Mouse (Mus musculus) limb, embryonic 11.5 days (tissue): ENCODE data around the gene Islr. TPM values are rescaled to one million over a fixed set of nuclear protein-coding genes. Genes with fewer than 3 reads are reported as not detected.
A peak's percentile ranks its signal among the peaks of the same experiment; 100 is the strongest.
"Not testable (repeated sequence)": the region's sequence is repeated elsewhere in the genome, so short reads cannot be mapped to it uniquely, and the experiment has no call there.

Source experiments
- ATAC-seq: fragments of 200-750 bp; cut with Nextera tagmentation; 2 replicates; pipeline ENCODE4 v1.8.0; 2017; ENCODE audit warnings: low read depth; ENCODE audit not compliant: insufficient number of reproducible peaks, low FRiP score, low TSS enrichment
- DNase-seq: peaks from one replicate; pipeline ENCODE4 v3.0.0-alpha.2; 2015; ENCODE audit warnings: low spot score
- H3K27ac ChIP-seq: fragments of 300-500 bp; sonication (generic); replicated peaks from 2 replicates; pipeline ENCODE4 v1.5.1; 2014; ENCODE audit warnings: low read depth, mild to moderate bottlenecking, low read length
- H3K27me3 ChIP-seq: fragments of 300-500 bp; sonication (generic); 2 replicates; pipeline ENCODE4 v1.6.1; 2014; ENCODE audit warnings: mild to moderate bottlenecking, low read length, mixed read lengths; ENCODE audit not compliant: control insufficient read depth, insufficient read depth
- H3K36me3 ChIP-seq: fragments of 300-500 bp; sonication (generic); 2 replicates; pipeline ENCODE4 v1.6.1; 2014; ENCODE audit warnings: mild to moderate bottlenecking, low read length, moderate library complexity, mixed read lengths; ENCODE audit not compliant: control insufficient read depth, insufficient read depth
- H3K4me1 ChIP-seq: fragments of 300-500 bp; sonication (generic); 2 replicates; pipeline ENCODE4 v1.6.1; 2014; ENCODE audit warnings: low read length, mixed read lengths; ENCODE audit not compliant: control insufficient read depth, insufficient read depth
- H3K4me2 ChIP-seq: fragments of 300-500 bp; sonication (generic); 2 replicates; pipeline ENCODE4 v1.6.1; 2014; ENCODE audit warnings: low read depth, mild to moderate bottlenecking, moderate library complexity; ENCODE audit not compliant: severe bottlenecking
- H3K4me3 ChIP-seq: fragments of 300-500 bp; sonication (generic); 2 replicates; pipeline ENCODE4 v1.5.1; 2014; ENCODE audit warnings: low read depth, low read length
- H3K9ac ChIP-seq: fragments of 300-500 bp; sonication (generic); 2 replicates; pipeline ENCODE4 v1.6.1; 2014; ENCODE audit warnings: mild to moderate bottlenecking, low read length
- H3K9me3 ChIP-seq: fragments of 300-500 bp; sonication (generic); 2 replicates; pipeline ENCODE4 v1.6.1; 2016; ENCODE audit warnings: low read length; ENCODE audit not compliant: control insufficient read depth
- whole genome bisulfite sequencing: fragments of 180-500 bp; shearing (Covaris S2); extraction: QIAGEN DNeasy Blood & Tissue Kit; methylation state at CpG from one replicate; pipeline ENCODE4 v1.1.7; 2014; 5-methylcytosine and 5-hydroxymethylcytosine counted together
- polyA plus RNA-seq: library from polyadenylated mRNA; unstranded; fragments of >200 nt; fragmentation: Nextera tagmentation; extraction: Ambion mirVana; gene quantifications from 2 replicates; pipeline ENCODE4 v1.2.1, GENCODE M21; 2014

Gene Islr
- polyA plus RNA-seq: 30.8 and 37.6 TPM in 2 replicates

DNA sequence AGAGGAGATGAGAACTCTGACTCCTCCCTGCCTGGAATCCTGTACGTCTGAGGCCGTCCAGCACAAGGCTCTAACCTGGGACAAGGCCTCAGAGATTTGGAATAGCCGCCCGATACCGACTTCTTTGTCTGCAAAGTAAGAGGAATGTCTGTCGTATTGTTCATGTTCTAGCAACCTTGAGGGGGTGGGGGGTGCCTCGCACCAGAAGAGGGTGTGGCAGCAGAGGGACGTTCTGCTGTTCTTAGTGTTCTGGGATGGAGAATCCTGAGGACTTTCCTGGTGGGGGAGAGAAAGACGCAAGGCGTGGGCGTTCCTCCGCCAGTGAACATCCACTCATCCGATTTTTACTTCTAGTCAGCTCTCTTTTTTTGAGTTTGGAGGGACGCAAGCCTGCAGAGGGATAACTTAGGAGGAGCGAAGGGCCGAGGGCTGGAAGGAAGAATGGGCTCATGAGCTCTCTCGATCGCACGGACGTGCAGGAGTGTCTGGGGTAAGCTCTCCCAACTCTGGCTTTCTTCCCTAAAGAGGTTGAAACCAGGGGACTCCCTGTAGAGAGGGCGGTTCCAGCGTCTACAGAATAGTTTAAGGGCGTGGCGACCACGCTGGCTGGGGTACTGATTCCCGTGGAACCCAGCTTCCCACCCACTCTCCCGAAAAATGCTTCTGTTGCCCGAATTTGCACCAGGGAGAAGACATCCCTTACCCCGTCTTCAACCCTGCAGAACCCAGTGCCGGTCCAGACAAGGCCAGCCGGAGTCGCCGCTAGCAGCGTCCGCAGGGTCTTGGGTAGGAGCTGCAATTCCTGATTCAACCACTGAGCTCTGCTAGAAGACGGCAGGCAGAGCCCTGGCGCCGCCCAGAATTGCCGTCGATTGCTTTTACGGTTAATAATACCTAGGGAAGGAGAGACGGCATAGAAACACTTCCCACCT, at the start of gene Islr, which contains the start of gene Islr2:
Islr (minus strand) TSS at position 791 of the 932 bp plus-strand sequence.
Islr2 (minus strand) TSS at position 804 of the 932 bp plus-strand sequence.
- WGBS: 2% methylated on average over 42 of the region's 42 CpGs
- Histone ChIP-seq H3K27me3 (peaks cover 54% of the 10 kb centered on the region), H3K4me3 (peak within 1 kb of the TSS; percentile 10; the same call in 1 of the 2 replicates), H3K4me2 (peak within 1 kb of the TSS; percentile 45; the same call in 1 of the 2 replicates), H3K9me3 (no peaks in the 10 kb centered on the region), H3K4me1 (peaks cover 19% of the 10 kb centered on the region), H3K9ac (no peak within 1 kb of the TSS), H3K27ac (no peak within 1 kb of the TSS), H3K36me3 (no peaks in the 10 kb centered on the region)
- peak; percentile 82 for DNase-seq
- ATAC-seq: peak; percentile 31; the same call in 1 of the 2 replicates

DNA sequence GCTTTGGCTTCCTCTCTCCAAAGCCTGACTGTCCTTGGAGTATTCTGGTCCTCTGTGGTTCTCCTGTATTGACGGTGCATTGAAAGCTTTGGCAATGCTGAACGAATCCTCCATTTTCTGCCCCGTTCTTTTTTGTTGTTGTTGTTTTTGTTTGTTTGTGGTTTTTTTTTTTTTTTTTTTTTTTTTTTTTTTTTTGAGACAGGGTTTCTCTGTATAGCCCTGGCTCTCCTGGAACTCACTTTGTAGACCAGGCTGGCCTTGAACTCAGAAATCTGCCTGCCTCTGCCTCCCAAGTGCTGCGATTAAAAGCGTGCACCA, 49.7 kb upstream of the Islr start:
- WGBS: 74% methylated on average over 5 of the region's 5 CpGs

DNA sequence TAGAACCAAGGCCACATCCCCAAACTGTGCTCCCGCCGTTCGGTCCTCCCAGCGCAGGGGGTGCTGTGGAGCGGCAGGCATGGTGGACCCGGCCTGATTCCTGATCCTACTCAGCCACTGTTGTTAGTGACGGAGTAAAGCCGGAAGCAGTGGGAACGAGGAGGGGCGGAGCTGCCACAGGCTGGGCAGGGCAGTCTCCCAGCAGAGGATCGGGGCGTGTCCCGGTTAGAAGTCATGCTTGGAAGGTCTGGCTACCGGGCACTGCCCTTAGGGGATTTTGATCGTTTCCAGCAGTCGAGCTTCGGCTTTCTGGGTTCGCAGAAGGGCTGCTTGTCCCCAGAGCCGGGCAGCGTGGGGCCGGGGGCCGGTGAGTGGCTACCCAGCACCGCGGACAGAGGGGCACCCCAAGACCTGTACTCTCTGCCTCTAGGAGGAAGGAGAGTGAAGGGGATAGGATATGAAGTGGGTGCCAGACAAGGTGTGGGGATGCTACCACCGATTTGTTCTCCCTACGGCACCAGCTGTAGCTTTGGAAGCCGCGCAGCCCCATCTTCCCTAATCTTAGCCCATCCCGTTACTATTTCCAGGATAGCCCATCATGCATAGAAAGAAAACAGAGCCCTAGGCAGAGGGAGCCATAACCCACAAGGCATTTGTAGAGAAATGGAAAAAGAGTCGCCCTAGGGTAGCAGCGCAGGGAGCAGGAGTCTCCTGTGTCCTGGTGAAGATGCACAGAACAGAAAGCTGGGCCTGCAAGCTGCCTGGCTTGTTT, 49.1 kb upstream of the Islr start, which contains the start of gene Stoml1:
Stoml1 (plus strand) TSS at position 132 of the 772 bp plus-strand sequence.
- WGBS: under 1% methylated on average over 31 of the region's 31 CpGs
- Histone ChIP-seq H3K9ac (peak within 1 kb of the TSS; percentile 67), H3K4me1 (peaks cover 14% of the 10 kb centered on the region), H3K4me3 (peak within 1 kb of the TSS; percentile 71), H3K27ac (no peak within 1 kb of the TSS), H3K36me3 (peaks cover 2% of the 10 kb centered on the region; the same call in 1 of the 2 replicates), H3K27me3 (no peaks in the 10 kb centered on the region), H3K4me2 (peak within 1 kb of the TSS; percentile 90), H3K9me3 (no peaks in the 10 kb centered on the region)
- peak; percentile 99 for DNase-seq
- ATAC-seq: peak; percentile 93

More for the DNA sequence above, 49.7 kb upstream of the Islr start:
- H3K9me3 ChIP-seq, DNase-seq, H3K36me3 ChIP-seq, H3K27ac ChIP-seq, ATAC-seq, H3K4me1 ChIP-seq, H3K27me3 ChIP-seq: not testable (repeated sequence)
- Histone ChIP-seq H3K4me2 (peak overlapping the region; percentile 90), H3K9ac (peak overlapping the region; percentile 67), H3K4me3 (peak overlapping the region; percentile 71)

DNA sequence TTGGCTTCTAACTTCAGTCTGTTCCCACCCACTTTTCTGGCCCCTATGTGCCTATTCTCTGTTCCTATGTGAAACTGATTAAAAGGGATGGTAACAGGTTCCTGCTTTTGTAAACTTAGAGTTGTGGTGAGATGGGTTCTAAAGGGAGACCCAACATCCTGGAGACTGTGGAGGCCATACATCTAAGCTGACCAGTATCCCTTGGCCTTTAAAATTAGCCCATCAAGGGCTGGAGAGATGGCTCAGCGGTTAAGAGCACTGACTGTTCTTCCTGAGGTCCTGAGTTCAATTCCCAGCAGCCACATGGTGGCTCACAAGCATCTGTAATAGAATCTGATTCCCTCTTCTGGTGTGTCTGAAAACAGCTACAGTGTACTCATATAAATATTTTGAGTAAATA, 46.6 kb upstream of the Islr start:
- H3K27me3 ChIP-seq, DNase-seq, H3K4me3 ChIP-seq, H3K9ac ChIP-seq, ATAC-seq, H3K36me3 ChIP-seq, H3K27ac ChIP-seq, H3K9me3 ChIP-seq, H3K4me2 ChIP-seq: not testable (repeated sequence)
- peaks cover 20% of the 10 kb centered on the region for H3K4me1 ChIP-seq
- 91% methylated on average over 1 of the region's 1 CpGs for WGBS

DNA sequence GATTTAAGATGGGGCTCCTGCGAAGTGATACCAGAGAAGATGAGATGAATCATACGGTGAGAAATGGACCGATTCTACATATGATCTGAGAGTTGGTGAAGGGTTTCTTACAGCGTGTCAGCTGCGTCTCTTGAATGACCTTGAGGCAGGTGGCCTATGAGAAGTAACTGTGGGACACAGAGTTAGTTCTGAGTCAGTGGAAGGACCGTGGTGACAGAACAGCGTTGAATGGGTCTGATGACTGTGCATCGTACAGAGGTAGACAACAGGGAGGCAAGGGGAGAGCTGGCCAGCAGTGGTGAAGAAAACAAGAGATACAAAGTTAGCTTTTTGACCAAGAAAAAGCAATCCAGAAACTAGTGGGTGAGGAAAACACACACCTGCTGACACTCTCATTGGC, 46.2 kb upstream of the Islr start:
- no peaks in the 10 kb centered on the region for H3K27me3 ChIP-seq
- no peaks in the 10 kb centered on the region for H3K9me3 ChIP-seq
- no peaks in the 10 kb centered on the region for H3K36me3 ChIP-seq
- no peak overlapping the region for H3K4me3 ChIP-seq
- peak overlapping the region; percentile 64 for H3K4me2 ChIP-seq
- ATAC-seq: no peak
- DNase-seq: no peak
- WGBS: 77% methylated on average over 8 of the region's 8 CpGs
- H3K9ac ChIP-seq: peak overlapping the region; percentile 74
- H3K27ac ChIP-seq: no peak overlapping the region; the same call in 1 of the 2 replicates
- H3K4me1 ChIP-seq: peaks cover 20% of the 10 kb centered on the region

DNA sequence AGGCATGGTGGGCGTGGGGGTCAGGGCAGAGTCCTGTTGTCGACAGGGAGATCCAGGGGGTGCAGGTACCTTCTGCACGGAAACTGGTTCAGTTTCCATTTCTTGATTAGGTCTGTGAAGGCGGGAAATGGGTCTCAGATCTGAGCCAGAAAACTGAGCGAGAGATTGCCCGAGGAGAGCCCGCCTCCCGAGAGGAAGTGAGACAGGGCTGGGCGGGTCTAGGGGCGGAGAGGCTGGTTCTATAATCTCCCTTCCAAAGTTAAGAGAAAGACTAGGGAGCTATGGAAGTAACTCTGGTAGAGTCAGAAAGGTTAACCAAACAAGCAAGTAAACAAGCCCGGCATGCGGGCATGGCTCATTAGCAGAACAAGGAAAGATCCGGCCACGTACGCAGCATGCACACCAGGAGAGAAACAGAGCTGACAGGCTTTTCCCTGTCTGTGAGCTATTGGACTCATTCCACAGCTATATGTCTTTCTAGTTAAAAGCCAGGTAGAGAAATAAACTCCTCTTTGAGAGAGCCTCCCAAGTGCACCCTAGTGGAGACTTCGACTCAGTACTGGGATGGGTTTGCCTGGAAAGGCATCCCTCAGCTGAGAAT, 45.6 kb upstream of the Islr start, which contains the start of gene Pml:
Pml (minus strand) TSS at position 195 of the 601 bp plus-strand sequence.
- H3K4me1 ChIP-seq: peaks cover 20% of the 10 kb centered on the region
- ATAC-seq: no peak

DNA sequence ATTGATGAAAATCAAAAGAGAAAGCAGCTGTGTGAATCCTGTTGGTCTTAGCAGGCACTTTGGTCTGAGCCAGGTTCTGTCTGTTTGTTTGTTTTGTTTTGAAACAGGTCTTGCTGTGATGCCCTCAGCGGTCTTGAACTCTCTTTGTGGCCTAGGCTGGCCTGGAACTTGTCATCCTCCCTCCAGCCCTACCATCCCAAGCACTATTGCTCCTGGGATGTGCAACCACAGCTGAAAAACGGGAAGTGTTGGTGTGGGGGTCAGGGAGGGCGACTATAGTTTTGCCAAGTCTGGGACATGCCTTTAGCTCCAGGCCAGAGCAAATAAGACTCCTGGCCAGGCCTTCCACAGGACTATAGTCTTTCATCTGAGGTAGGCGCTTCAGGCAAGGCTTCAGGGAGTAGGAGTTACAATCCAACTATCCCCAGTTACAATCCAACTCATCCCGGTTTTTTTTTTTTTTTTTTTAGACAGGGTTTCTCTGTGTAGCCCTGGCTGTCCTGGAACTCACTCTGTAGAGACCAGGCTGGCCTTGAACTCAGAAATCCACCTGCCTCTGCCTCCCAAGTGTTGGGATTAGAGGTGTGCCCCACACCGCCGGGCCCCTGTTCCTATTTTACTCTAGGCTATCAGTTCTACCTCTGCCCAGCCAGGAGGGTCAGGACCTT, 44.8 kb upstream of the Islr start:
- WGBS: 44% methylated on average over 7 of the region's 7 CpGs

More for the DNA sequence above, 45.6 kb upstream of the Islr start, which contains the start of gene Pml:
- no peaks in the 10 kb centered on the region for H3K9me3 ChIP-seq
- 2% methylated on average over 16 of the region's 16 CpGs for WGBS
- H3K4me3 ChIP-seq: peak within 1 kb of the TSS; percentile 52
- no peaks in the 10 kb centered on the region for H3K27me3 ChIP-seq
- H3K36me3 ChIP-seq: no peaks in the 10 kb centered on the region
- peak within 1 kb of the TSS; percentile 64 for H3K4me2 ChIP-seq
- H3K9ac ChIP-seq: peak within 1 kb of the TSS; percentile 74
- peak within 1 kb of the TSS; percentile 63 for H3K27ac ChIP-seq
- peak; percentile 77 for DNase-seq

More for the DNA sequence above, 44.8 kb upstream of the Islr start:
- peak overlapping the region; percentile 64 for H3K4me2 ChIP-seq
- H3K27me3 ChIP-seq: no peaks in the 10 kb centered on the region
- H3K36me3 ChIP-seq: no peaks in the 10 kb centered on the region
- H3K27ac ChIP-seq: peak overlapping the region; percentile 63; the same call in 1 of the 2 replicates
- H3K9ac ChIP-seq: peak overlapping the region; percentile 74
- DNase-seq (no peak), ATAC-seq (peak; percentile 4; the same call in 1 of the 2 replicates)
- H3K4me1 ChIP-seq: peaks cover 20% of the 10 kb centered on the region
- no peaks in the 10 kb centered on the region for H3K9me3 ChIP-seq
- H3K4me3 ChIP-seq: peak overlapping the region; percentile 52
